Mouse (Mus musculus) left cerebral cortex, postnatal 14 days (tissue): ENCODE measurements around the gene Gm4869. TPM values are rescaled to one million over a fixed set of nuclear protein-coding genes. Genes with fewer than 3 reads are reported as not detected.
"Not testable (repeated sequence)": the region's sequence is repeated elsewhere in the genome, so short reads cannot be mapped to it uniquely, and the experiment has no call there.

Experiments
- DNase-seq, 2 experiments: peaks; one replicate each; pipeline ENCODE4 v3.0.0; 2021 to 2022; ENCODE audit warnings: low spot score in 2 of 2, mixed read lengths in 1 of 2
- intact Hi-C: fragments of 180-260 bp; cut with DNase I; formaldehyde crosslinking; loops from one replicate; pipeline ENCODE4 v1.15.1; 2025
- total RNA-seq, 2 experiments: library from RNA; stranded (reverse); gene quantifications; 2 replicates each; pipeline ENCODE4 v1.2.3; 2021

Gene Gm4869
- total RNA-seq, 2 experiments from 2014 or later: not detected

- intact Hi-C loops: no loop called here
- no peak for DNase-seq
Measured at GRCm38 (mm10) chr5:140455466-140455865, 10.0 kb downstream of the Gm4869 start.

GRCm38 (mm10) chr5:140461476-140461875 is 16.0 kb downstream of the Gm4869 start:
- intact Hi-C loops: no loop called here
- no peak for DNase-seq

- intact Hi-C loops, DNase-seq: not testable (repeated sequence)
Measured at GRCm38 (mm10) chr5:140463151-140463550, 17.7 kb downstream of the Gm4869 start.

DNA sequence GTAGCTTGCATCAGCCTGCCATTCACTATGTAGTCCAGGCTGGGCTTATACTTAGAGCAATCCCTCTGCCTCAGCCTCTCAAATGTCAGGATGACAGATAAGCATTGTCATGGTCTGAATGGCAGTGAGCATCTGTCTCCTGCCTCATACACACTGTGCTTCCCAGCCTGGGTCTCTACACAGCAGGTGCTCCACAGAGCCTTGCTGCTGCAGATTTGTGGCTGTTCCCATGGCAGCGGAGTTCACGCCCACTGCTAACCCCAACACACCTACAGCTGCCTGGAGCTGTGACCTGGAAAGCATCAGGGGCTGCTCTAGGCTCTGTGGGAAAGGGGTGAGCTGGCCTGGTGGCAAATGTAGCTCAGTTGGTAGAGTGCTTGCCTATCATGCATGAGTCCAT is 19.5 kb downstream of the Gm4869 start:
- DNase-seq: no peak
- intact Hi-C loops: no loop called here

- intact Hi-C loops: no loop called here
- no peak for DNase-seq
Measured at GRCm38 (mm10) chr5:140472336-140472735, 26.9 kb downstream of the Gm4869 start.

- DNase-seq: no peak
Measured at GRCm38 (mm10) chr5:140481458-140481857, 36.0 kb downstream of the Gm4869 start.

GRCm38 (mm10) chr5:140491142-140491541 is 45.7 kb downstream of the Gm4869 start:
- DNase-seq: no peak
- intact Hi-C loops: no loop called here

More at GRCm38 (mm10) chr5:140481458-140481857, 36.0 kb downstream of the Gm4869 start:
- intact Hi-C loops: no loop called here

- intact Hi-C loops: no loop called here
- DNase-seq: no peak
Measured at GRCm38 (mm10) chr5:140492684-140493233, 47.3 kb downstream of the Gm4869 start.

DNA sequence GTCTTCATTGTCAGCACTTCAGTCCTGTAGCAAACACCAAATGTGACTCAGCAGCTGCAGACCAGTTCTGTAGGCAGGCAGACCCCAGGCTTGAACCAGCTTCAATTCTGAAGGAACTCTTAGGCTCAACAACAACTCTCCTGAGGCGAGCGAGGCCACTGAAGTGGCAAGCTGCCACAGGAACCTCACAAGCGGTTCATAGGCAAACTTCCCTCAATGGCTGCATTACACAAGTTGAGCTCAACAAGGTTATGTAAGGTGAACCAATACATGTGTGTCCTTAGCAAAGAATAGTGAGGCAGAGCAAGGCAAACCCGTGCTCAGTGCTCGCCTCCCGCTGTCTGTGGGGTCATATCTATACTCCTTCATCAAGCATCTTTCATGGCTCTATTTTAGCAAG is 52.7 kb downstream of the Gm4869 start:
- intact Hi-C loops: no loop called here
- no peak for DNase-seq

GRCm38 (mm10) chr5:140500736-140501135 is 55.3 kb downstream of the Gm4869 start:
- intact Hi-C loops: no loop called here
- no peak for DNase-seq

DNA sequence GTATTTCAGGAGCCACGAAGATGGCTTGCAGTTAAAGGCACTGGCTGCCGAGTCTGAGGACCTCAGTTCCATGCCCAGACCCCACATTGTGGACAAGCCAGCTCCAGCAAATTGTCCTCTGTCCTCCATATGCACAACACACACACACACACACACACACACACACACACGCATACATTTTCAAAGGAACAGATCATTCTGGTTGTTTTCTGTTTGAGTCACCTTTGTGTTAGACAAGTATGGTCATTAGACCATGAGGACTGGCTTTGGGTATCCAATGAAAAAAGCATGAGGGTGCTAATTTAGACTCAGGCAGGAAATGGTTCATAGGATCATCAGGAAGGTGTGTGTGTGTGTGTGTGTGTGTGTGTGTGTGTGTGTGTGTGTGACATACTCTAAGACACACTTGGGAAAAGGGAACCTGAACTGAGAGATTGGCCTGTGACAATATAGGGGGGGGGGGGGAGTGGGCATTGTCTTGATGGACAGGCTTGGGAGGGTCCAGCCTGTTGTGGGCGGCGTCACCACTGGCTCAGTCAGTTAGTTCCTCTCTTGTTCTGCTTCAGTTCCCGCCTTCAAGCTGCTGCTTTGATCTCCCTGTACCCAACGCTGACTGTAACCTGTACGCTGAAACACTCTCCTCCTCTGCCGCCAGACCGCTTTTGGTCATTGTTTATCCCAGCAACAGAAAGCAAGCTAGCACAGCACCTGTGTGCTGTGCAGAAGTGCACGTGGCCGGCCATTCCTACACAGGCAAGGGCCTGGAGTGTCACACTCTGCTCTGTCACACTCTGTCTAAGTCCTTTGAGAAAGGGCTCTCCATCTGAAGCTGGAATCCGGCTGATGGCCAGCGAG is 56.8 kb downstream of the Gm4869 start:
- no peak for DNase-seq
- intact Hi-C loops: no loop called here

DNA sequence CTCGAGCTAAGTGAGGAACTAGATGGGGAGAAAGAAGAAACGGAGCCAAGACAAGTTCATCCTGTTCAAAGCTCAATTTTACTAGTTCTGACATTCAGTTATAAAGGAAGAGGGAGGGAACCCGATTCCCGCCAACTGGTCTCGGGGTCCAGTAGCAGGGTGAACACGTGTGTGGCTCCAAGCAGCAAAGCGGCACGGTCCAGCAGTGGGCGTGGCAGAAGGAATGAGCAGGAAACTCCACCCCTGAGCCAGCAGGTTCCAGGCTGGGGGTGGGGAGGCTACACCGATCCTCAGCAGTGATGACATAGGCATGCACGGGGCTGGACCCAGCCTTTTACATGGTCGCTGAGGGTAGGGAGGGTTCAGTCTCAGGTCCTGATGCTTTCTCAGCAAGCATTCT is 57.5 kb downstream of the Gm4869 start:
- intact Hi-C loops, DNase-seq: not testable (repeated sequence)

DNA sequence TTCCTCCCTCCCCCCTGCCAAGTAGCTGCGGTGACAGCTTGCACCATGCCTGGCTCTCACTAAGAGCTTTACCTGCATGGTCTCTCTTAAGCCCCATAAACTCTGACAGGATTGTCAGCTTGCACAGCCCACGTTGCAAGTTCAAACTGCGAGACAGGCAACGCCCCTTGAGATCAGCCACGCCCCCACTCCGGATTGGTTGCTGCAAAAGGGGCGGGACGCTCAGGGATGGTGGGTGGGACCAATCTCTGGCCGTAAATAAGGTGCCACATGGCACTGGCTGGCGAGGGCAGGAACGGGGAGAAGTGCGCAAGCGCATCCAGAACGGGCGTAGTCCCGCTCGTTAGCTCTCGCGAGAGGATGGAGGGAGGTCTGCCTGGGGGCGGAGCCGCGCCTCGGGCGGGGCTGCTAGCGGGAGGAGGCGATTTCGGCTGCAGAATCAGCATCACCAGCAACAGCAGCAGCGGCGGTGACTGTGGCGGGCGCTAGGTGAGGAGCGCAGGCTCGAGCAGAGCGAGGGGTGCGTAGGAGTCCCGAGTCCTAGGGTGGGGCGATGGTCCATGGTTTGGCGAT is 59.8 kb downstream of the Gm4869 start, which contains the start of gene Chst12:
TSS of gene Chst12 (plus strand) at position 343 of the 573 bp plus-strand sequence.
- intact Hi-C loops: loop anchor here (5.0 kb wide), 1 partner anchor 88 kb away; the partner anchor contains the start of gene Eif3b
- DNase-seq: peak; percentile 99

DNA sequence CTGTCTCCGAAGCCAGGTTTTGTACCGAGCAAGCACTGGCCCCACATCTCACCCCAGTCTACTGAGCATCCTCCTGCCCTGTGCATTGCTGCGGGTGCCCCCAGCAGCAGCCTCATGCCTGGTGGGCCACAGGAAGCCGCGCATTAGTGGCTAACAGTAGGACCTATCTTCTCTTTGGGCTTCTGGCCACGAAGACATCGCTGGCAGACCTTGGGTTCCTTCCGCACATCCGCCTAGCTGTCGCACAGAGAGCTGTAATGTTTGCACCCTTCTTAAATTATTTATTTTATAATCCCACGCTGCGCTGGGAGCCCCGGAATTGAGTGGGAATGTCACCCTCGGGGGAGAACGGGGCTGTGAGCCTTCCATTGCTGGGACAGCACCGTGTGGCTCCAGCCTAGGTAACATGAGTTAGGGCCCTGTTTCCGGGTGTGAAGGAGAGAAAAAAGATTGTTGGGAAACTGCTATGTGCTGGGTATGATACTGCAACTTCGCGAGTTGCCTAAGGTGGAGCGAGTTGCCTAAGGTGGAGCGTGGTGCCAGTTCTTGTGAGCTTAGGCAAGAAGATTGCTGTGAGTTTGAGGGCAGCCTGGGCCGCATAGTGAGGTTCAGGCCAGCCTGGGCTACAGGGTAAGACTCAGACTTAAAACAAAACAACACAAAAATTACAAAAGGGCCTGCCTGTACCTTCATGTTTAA is 60.8 kb downstream of the Gm4869 start:
- intact Hi-C loops: loop anchor here (5.0 kb wide), 1 partner anchor 89 kb away; the partner anchor contains the start of gene Eif3b
- peak in 1 of 2 experiments; percentile 47 for DNase-seq

DNA sequence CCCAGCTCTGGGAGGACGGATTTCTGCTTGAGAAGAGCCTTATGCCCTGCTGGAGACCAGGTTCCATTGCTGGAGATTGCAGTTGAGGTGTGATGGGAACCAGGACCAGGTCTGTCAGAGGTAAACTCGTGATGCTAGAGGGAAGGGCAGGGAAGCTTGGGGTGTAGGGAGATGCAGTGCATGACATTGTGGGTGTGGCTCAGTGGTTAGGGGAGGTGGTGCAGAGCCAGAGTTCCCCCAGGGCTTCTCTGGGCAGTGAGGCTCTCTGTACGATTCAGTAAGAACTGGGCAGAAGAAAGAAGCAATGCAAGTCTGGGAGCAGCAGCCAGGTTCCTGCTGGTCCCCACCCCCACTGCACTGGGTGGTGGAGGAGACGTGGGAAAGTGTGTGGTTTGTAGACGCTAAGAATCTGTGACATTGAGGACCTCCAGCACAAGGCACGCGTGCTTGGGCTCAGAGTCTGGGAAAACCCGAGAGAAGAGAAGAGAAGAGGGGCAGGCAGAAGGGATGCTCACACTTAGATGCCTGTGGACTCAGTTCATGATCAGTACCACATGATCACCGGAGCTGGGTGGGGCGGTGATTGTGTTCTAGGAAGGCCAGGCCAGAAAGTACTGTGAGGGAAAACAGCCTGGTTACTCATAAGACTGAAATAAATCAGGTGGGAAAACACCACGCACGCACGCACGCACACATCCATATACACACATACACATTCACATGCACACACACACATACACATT is 62.2 kb downstream of the Gm4869 start:
- DNase-seq: no peak
- intact Hi-C loops: loop anchor here (5.0 kb wide), 1 partner anchor 90 kb away; the partner anchor contains the start of gene Eif3b

DNA sequence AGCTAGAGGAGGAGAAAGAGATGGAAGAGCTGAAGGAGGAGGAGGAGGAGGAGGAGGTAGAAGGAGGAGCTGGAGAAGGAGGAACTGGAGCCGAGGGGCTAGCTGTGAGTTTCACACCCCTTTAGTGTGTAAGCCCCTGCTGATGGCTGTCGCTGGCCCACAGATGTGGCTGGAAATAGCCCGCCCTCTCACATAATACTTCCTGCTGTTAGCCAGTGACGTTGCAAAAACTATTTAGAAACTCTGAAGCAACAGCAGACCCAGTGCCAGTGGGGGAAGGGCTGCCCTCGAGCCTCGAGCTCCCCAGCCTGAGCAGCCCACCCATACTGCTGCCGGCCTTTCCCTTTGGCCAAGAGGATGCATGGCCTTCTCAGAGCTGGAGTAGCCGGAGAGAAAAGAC is 63.2 kb downstream of the Gm4869 start:
- DNase-seq: no peak
- intact Hi-C loops: loop anchor here (5.0 kb wide), 1 partner anchor 91 kb away; the partner anchor contains the start of gene Eif3b

DNA sequence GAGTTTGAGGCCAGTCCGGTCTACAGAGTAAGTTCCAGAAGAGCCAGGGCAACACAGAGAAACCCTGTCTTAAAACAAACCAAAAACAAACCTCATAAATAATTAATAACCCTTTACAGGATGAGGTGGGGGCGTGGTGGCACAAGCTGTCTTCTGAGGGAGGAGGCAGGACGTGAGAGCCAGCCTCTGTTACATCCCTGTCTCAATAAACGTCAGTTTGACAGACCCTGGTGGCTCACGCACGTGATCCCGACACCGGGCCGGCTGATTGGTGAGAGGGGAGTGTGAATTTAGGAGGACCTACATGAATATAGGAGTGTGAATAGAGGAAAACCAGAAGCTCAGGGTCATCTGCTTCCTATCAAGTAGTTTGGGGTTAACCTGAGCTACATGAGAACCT is 63.8 kb downstream of the Gm4869 start:
- intact Hi-C loops: loop anchor here (5.0 kb wide), 1 partner anchor 92 kb away; the partner anchor contains the start of gene Eif3b
- no peak for DNase-seq

GRCm38 (mm10) chr5:140510012-140511000 is 64.9 kb downstream of the Gm4869 start:
- intact Hi-C loops: no loop called here
- no peak for DNase-seq
